Mouse (Mus musculus) lung, embryonic 14.5 days (tissue): ENCODE results near the gene Taf3. TPM values are rescaled to one million over a fixed set of nuclear protein-coding genes. Genes with fewer than 3 reads are reported as not detected.

ENCODE experiments used
- ATAC-seq: fragments of 200-750 bp; cut with Nextera tagmentation; 2 replicates; pipeline ENCODE4 v1.8.0; 2017; ENCODE audit warnings: mild to moderate bottlenecking, moderate TSS enrichment, moderate library complexity; ENCODE audit not compliant: insufficient read depth
- DNase-seq: peaks from one replicate; pipeline ENCODE4 v3.0.0-alpha.2; 2015
- H3K27ac ChIP-seq: fragments of 300-500 bp; sonication (generic); 2 replicates; pipeline ENCODE4 v1.5.1; 2014; ENCODE audit warnings: low read depth, mild to moderate bottlenecking, moderate library complexity
- H3K27me3 ChIP-seq: fragments of 300-500 bp; sonication (generic); 2 replicates; pipeline ENCODE4 v1.6.1; 2014; ENCODE audit warnings: low read length, control low read depth; ENCODE audit not compliant: insufficient read depth
- H3K36me3 ChIP-seq: fragments of 300-500 bp; sonication (generic); 2 replicates; pipeline ENCODE4 v1.6.1; 2014; ENCODE audit warnings: control low read depth; ENCODE audit not compliant: insufficient read depth
- H3K4me1 ChIP-seq: fragments of 300-500 bp; sonication (generic); 2 replicates; pipeline ENCODE4 v1.6.1; 2014; ENCODE audit warnings: antibody characterized with exemption, control low read depth; ENCODE audit not compliant: insufficient read depth
- H3K4me2 ChIP-seq: fragments of 300-500 bp; sonication (generic); 2 replicates; pipeline ENCODE4 v1.6.1; 2014; ENCODE audit warnings: mild to moderate bottlenecking
- H3K4me3 ChIP-seq: fragments of 300-500 bp; sonication (generic); 2 replicates; pipeline ENCODE4 v1.5.1; 2014; ENCODE audit warnings: low read depth, low read length
- H3K9ac ChIP-seq: fragments of 300-500 bp; sonication (generic); 2 replicates; pipeline ENCODE4 v1.6.1; 2014
- H3K9me3 ChIP-seq: fragments of 300-500 bp; sonication (generic); 2 replicates; pipeline ENCODE4 v1.6.1; 2016; ENCODE audit warnings: low read depth, low read length, control low read depth
- CTCF ChIP-seq: IDR thresholded peaks from 2 replicates; pipeline ENCODE4 v1.5.1; 2016; ENCODE audit warnings: antibody characterized with exemption, low read depth
- WGBS: fragments of 180-500 bp; shearing (Covaris S2); extraction: QIAGEN DNeasy Blood & Tissue Kit; methylation state at CpG from one replicate; pipeline ENCODE4 v1.1.7; 2014; 5-methylcytosine and 5-hydroxymethylcytosine counted together
- polyA plus RNA-seq: library from polyadenylated mRNA; unstranded; fragments of >200 nt; fragmentation: Nextera tagmentation; extraction: Ambion mirVana; gene quantifications from 2 replicates; pipeline ENCODE4 v1.2.1, GENCODE M21; 2014

Gene Taf3
- polyA plus RNA-seq, 1 experiment from 2014 or later, result 16.0 TPM

GRCm38 (mm10) chr2:9890251-9890650 is 158.1 kb downstream of the Taf3 start:
- no peak for DNase-seq
- no peak for ATAC-seq

GRCm38 (mm10) chr2:9889651-9890183 is 158.7 kb downstream of the Taf3 start, which contains the start of gene Gata3:
Gene Gata3 (minus strand): TSS chr2:9890034.
- H3K9ac ChIP-seq, result no peak within 1 kb of the TSS
- peak within 1 kb of the TSS; percentile 49 for H3K4me2 ChIP-seq
- peaks cover 93% of the 10 kb centered on the region for H3K27me3 ChIP-seq
- no peak for TF ChIP-seq CTCF
- H3K4me1 ChIP-seq, result no peaks in the 10 kb centered on the region
- DNase-seq (no peak), ATAC-seq (no peak)
- H3K9me3 ChIP-seq, result no peaks in the 10 kb centered on the region
- 1% methylated on average over 23 of the region's 23 CpGs for WGBS
- H3K4me3 ChIP-seq, result peak within 1 kb of the TSS; percentile 14; the same call in 1 of the 2 replicates
- no peaks in the 10 kb centered on the region for H3K36me3 ChIP-seq
- no peak within 1 kb of the TSS for H3K27ac ChIP-seq

More at GRCm38 (mm10) chr2:9890251-9890650, 158.1 kb downstream of the Taf3 start:
- H3K36me3 ChIP-seq, result no peaks in the 10 kb centered on the region
- no peak overlapping the region for H3K4me3 ChIP-seq
- TF ChIP-seq CTCF, result no peak
- H3K27me3 ChIP-seq, result peaks cover 93% of the 10 kb centered on the region
- H3K9me3 ChIP-seq, result no peaks in the 10 kb centered on the region
- H3K27ac ChIP-seq, result no peak overlapping the region
- H3K4me1 ChIP-seq, result no peaks in the 10 kb centered on the region
- 10% methylated on average over 8 of the region's 8 CpGs for WGBS
- no peak overlapping the region for H3K9ac ChIP-seq
- H3K4me2 ChIP-seq, result no peak overlapping the region

- Histone ChIP-seq H3K4me1 (no peaks in the 10 kb centered on the region), H3K36me3 (no peaks in the 10 kb centered on the region), H3K27ac (no peak within 1 kb of the TSS), H3K4me2 (peak within 1 kb of the TSS; percentile 49), H3K9me3 (no peaks in the 10 kb centered on the region), H3K4me3 (peak within 1 kb of the TSS; percentile 14; the same call in 1 of the 2 replicates), H3K27me3 (peaks cover 93% of the 10 kb centered on the region), H3K9ac (no peak within 1 kb of the TSS)
- under 1% methylated on average over 30 of the region's 30 CpGs for WGBS
- peak; percentile 80; the same call in 1 of the 2 replicates for ATAC-seq
- peak; percentile 68 for DNase-seq
- TF ChIP-seq CTCF, result peak; percentile 68
These were observed 159.3 kb downstream of the Taf3 start, which contains the start of gene 9230102O04Rik for GRCm38 (mm10) chr2:9888913-9889650. Gene 9230102O04Rik (minus strand): TSS chr2:9889540.

- no peak for DNase-seq
- no peak overlapping the region for H3K4me2 ChIP-seq
- H3K9ac ChIP-seq, result no peak overlapping the region
- H3K27me3 ChIP-seq, result peaks cover 93% of the 10 kb centered on the region
- no peaks in the 10 kb centered on the region for H3K36me3 ChIP-seq
- TF ChIP-seq CTCF, result no peak
- 0% methylated on average over 7 of the region's 7 CpGs for WGBS
- no peak for ATAC-seq
- no peaks in the 10 kb centered on the region for H3K9me3 ChIP-seq
- no peaks in the 10 kb centered on the region for H3K4me1 ChIP-seq
- H3K27ac ChIP-seq, result no peak overlapping the region
- no peak overlapping the region for H3K4me3 ChIP-seq
These were observed 160.8 kb downstream of the Taf3 start for GRCm38 (mm10) chr2:9887636-9888035.

DNA sequence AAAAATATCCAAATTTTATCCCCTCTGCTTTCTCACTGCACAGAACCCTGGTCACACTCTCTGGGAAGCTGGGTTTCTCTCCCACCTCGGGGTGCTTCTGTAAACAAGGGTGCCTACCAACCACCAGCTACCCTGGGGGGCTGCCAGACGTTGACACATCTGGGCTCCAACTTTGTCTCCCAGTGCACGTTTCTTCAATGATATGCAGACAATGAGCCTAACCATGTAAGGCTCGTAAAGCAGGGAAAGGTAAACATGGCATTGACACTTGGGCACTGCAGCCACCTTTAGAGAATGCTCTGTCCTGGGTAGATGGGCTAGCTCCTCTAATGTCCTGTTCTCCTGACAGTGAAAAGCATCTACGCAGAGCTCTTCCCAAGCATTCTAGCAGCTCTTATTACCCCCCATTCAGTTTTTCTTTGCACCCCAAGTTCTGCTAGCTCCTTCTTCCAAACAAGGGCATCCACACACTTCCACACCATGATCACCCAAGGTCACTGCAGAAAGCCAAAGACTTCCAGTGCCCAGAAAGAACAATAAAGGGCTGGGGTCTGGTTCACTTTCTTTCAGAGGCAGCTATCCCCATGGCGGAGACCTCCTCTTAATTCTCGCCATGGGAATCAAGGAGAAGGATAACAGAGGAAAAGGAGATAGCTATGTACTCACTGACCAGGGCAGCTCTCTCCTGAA is 161.3 kb downstream of the Taf3 start:
- no peaks in the 10 kb centered on the region for H3K4me1 ChIP-seq
- TF ChIP-seq CTCF, result no peak
- H3K36me3 ChIP-seq, result no peaks in the 10 kb centered on the region
- H3K9me3 ChIP-seq, result no peaks in the 10 kb centered on the region
- no peak overlapping the region for H3K4me3 ChIP-seq
- DNase-seq (no peak), ATAC-seq (no peak)
- H3K27me3 ChIP-seq, result peaks cover 93% of the 10 kb centered on the region
- 2% methylated on average over 7 of the region's 7 CpGs for WGBS
- no peak overlapping the region for H3K4me2 ChIP-seq
- H3K27ac ChIP-seq, result no peak overlapping the region
- H3K9ac ChIP-seq, result no peak overlapping the region

DNA sequence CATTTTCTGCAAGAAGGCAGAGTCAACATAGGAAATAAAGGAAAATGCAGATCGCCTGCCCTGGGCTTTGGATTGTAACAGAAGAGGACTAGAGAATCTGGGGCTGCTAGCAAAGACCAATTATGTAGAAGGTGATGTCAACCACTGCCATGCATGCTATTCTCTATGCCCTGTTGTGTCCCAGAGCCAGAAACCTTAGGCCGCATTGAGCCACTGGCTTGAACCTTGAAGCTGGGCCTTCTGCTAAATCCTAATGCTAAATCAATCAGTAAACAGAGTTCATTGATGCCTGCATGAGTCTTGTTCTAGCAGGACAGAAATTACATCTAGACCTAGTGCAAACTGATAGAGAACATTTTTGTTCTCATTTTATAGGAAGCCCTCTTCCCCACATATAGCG is 162.4 kb downstream of the Taf3 start:
- DNase-seq, result no peak
- no peak overlapping the region for H3K27ac ChIP-seq
- no peak overlapping the region for H3K4me2 ChIP-seq
- H3K36me3 ChIP-seq, result no peaks in the 10 kb centered on the region
- peaks cover 96% of the 10 kb centered on the region for H3K27me3 ChIP-seq
- H3K4me3 ChIP-seq, result no peak overlapping the region
- no peak for ATAC-seq
- H3K9ac ChIP-seq, result no peak overlapping the region
- H3K4me1 ChIP-seq, result peaks cover 6% of the 10 kb centered on the region; the same call in 1 of the 2 replicates
- WGBS, result 19% methylated on average over 3 of the region's 3 CpGs
- TF ChIP-seq CTCF, result no peak
- no peaks in the 10 kb centered on the region for H3K9me3 ChIP-seq

- ATAC-seq, result no peak
- TF ChIP-seq CTCF, result no peak
- WGBS, result 10% methylated on average over 14 of the region's 14 CpGs
- Histone ChIP-seq H3K36me3 (no peaks in the 10 kb centered on the region), H3K9me3 (no peaks in the 10 kb centered on the region), H3K4me2 (no peak overlapping the region), H3K9ac (no peak overlapping the region), H3K4me3 (no peak overlapping the region), H3K4me1 (peaks cover 7% of the 10 kb centered on the region; the same call in 1 of the 2 replicates), H3K27me3 (peaks cover 94% of the 10 kb centered on the region), H3K27ac (no peak overlapping the region)
- no peak for DNase-seq
These were observed 163.1 kb downstream of the Taf3 start for GRCm38 (mm10) chr2:9885217-9885770.
